Mouse (Mus musculus) stomach, embryonic 15.5 days (tissue): Measurements from ENCODE around the gene 2610528J11Rik. TPM values are rescaled to one million over a fixed set of nuclear protein-coding genes. Genes with fewer than 3 reads are reported as not detected.
A peak's percentile ranks its signal among the peaks of the same experiment; 100 is the strongest.
"Not testable (repeated sequence)": the region's sequence is repeated elsewhere in the genome, so short reads cannot be mapped to it uniquely, and the experiment has no call there.

ENCODE experiments used
- ATAC-seq: fragments of 200-750 bp; cut with Nextera tagmentation; 2 replicates; pipeline ENCODE4 v1.8.0; 2017; ENCODE audit warnings: low read depth, moderate number of reproducible peaks, moderate TSS enrichment; ENCODE audit not compliant: insufficient read depth, low FRiP score
- H3K27ac ChIP-seq: fragments of 300-500 bp; sonication (generic); 2 replicates; pipeline ENCODE4 v1.5.1; 2015; ENCODE audit warnings: mild to moderate bottlenecking, inconsistent platforms
- H3K27me3 ChIP-seq: fragments of 300-500 bp; sonication (generic); replicated peaks from 2 replicates; pipeline ENCODE4 v1.6.1; 2015; ENCODE audit warnings: inconsistent platforms
- H3K36me3 ChIP-seq: fragments of 300-500 bp; sonication (generic); 2 replicates; pipeline ENCODE4 v1.6.1; 2015; ENCODE audit warnings: inconsistent platforms
- H3K4me1 ChIP-seq: fragments of 300-500 bp; sonication (generic); 2 replicates; pipeline ENCODE4 v1.6.1; 2015; ENCODE audit warnings: inconsistent platforms
- H3K4me2 ChIP-seq: fragments of 300-500 bp; sonication (generic); 2 replicates; pipeline ENCODE4 v1.6.1; 2015; ENCODE audit warnings: mild to moderate bottlenecking, inconsistent platforms
- H3K4me3 ChIP-seq: fragments of 300-500 bp; sonication (generic); replicated peaks from 2 replicates; pipeline ENCODE4 v1.5.1; 2015; ENCODE audit warnings: inconsistent platforms
- H3K9ac ChIP-seq: fragments of 300-500 bp; sonication (generic); 2 replicates; pipeline ENCODE4 v1.6.1; 2015; ENCODE audit warnings: inconsistent platforms
- H3K9me3 ChIP-seq: fragments of 300-500 bp; sonication (generic); 2 replicates; pipeline ENCODE4 v1.6.1; 2016; ENCODE audit warnings: inconsistent platforms
- WGBS: fragments of 180-500 bp; shearing (Covaris S2); methylation state at CpG from one replicate; pipeline ENCODE4 v1.1.7; 2015; 5-methylcytosine and 5-hydroxymethylcytosine counted together
- polyA plus RNA-seq: library from polyadenylated mRNA; unstranded; fragments of >200 nt; fragmentation: Nextera tagmentation; extraction: Ambion mirVana; gene quantifications from 2 replicates; pipeline ENCODE4 v1.2.1, GENCODE M21; 2015

2610528J11Rik gene
- polyA plus RNA-seq: 30.4 and 33.8 TPM in 2 replicates

GRCm38 (mm10) chr4:118526408-118527334 lies at the start of gene 2610528J11Rik:
2610528J11Rik (plus strand) TSS chr4:118526999.
- Histone ChIP-seq H3K36me3 (no peaks in the 10 kb centered on the region), H3K9ac (no peak within 1 kb of the TSS), H3K4me2 (peak within 1 kb of the TSS; percentile 43), H3K27ac (peak within 1 kb of the TSS; percentile 72), H3K27me3 (no peaks in the 10 kb centered on the region), H3K9me3 (no peaks in the 10 kb centered on the region), H3K4me1 (no peaks in the 10 kb centered on the region), H3K4me3 (peak within 1 kb of the TSS; percentile 35)
- 30% methylated on average over 17 of the region's 17 CpGs for WGBS
- peak; percentile 86 for ATAC-seq

GRCm38 (mm10) chr4:118489717-118490132 lies 37.1 kb upstream of the 2610528J11Rik start, which contains the start of gene Tie1:
Tie1 (minus strand) TSS chr4:118490061.
- 0 out of 2 replicates have a peak within 1 kb of the TSS, but pooled peaks have one; percentile 3 for H3K4me3 ChIP-seq

GRCm38 (mm10) chr4:118490461-118490860 lies 36.3 kb upstream of the 2610528J11Rik start:
- Histone ChIP-seq H3K4me1 (no peaks in the 10 kb centered on the region), H3K27ac (no peak overlapping the region), H3K9me3 (no peaks in the 10 kb centered on the region), H3K4me3 (no peak overlapping the region), H3K36me3 (no peaks in the 10 kb centered on the region), H3K27me3 (no peaks in the 10 kb centered on the region), H3K4me2 (no peak overlapping the region), H3K9ac (no peak overlapping the region)
- no peak for ATAC-seq
- WGBS: 73% methylated on average over 10 of the region's 10 CpGs

More at GRCm38 (mm10) chr4:118489717-118490132, 37.1 kb upstream of the 2610528J11Rik start, which contains the start of gene Tie1:
- 63% methylated on average over 8 of the region's 8 CpGs for WGBS
- no peak within 1 kb of the TSS; the same call in 1 of the 2 replicates for H3K4me2 ChIP-seq
- H3K9ac ChIP-seq: no peak within 1 kb of the TSS
- H3K4me1 ChIP-seq: no peaks in the 10 kb centered on the region
- H3K9me3 ChIP-seq: no peaks in the 10 kb centered on the region
- H3K27ac ChIP-seq: no peak within 1 kb of the TSS
- peak; percentile 63; the same call in 1 of the 2 replicates for ATAC-seq
- no peaks in the 10 kb centered on the region for H3K36me3 ChIP-seq
- H3K27me3 ChIP-seq: no peaks in the 10 kb centered on the region

- no peaks in the 10 kb centered on the region for H3K9me3 ChIP-seq
- H3K4me3 ChIP-seq: no peak overlapping the region
- H3K36me3 ChIP-seq: no peaks in the 10 kb centered on the region
- no peak overlapping the region for H3K9ac ChIP-seq
- no peak for ATAC-seq
- WGBS: 42% methylated on average over 6 of the region's 6 CpGs
- no peak overlapping the region for H3K27ac ChIP-seq
- H3K4me2 ChIP-seq: no peak overlapping the region
- no peaks in the 10 kb centered on the region for H3K4me1 ChIP-seq
- no peaks in the 10 kb centered on the region for H3K27me3 ChIP-seq
Observed at GRCm38 (mm10) chr4:118500171-118500724, 26.6 kb upstream of the 2610528J11Rik start.

- Histone ChIP-seq H3K9ac (no peak overlapping the region), H3K27ac (no peak overlapping the region), H3K4me2 (no peak overlapping the region), H3K4me3 (no peak overlapping the region), H3K9me3 (no peaks in the 10 kb centered on the region), H3K4me1 (no peaks in the 10 kb centered on the region), H3K27me3 (no peaks in the 10 kb centered on the region), H3K36me3 (no peaks in the 10 kb centered on the region)
- WGBS: 72% methylated on average over 9 of the region's 9 CpGs
- ATAC-seq: no peak
Observed at GRCm38 (mm10) chr4:118500792-118501191, 26.0 kb upstream of the 2610528J11Rik start.

- WGBS: 39% methylated on average over 3 of the region's 3 CpGs
- H3K4me2 ChIP-seq: no peak overlapping the region
- H3K4me1 ChIP-seq: no peaks in the 10 kb centered on the region
- H3K27me3 ChIP-seq: no peaks in the 10 kb centered on the region
- H3K4me3 ChIP-seq: no peak overlapping the region
- no peaks in the 10 kb centered on the region for H3K9me3 ChIP-seq
- ATAC-seq: no peak
- H3K9ac ChIP-seq: no peak overlapping the region
- no peak overlapping the region for H3K27ac ChIP-seq
- H3K36me3 ChIP-seq: no peaks in the 10 kb centered on the region
Observed at GRCm38 (mm10) chr4:118505551-118505950, 21.2 kb upstream of the 2610528J11Rik start.

GRCm38 (mm10) chr4:118507171-118507570 lies 19.6 kb upstream of the 2610528J11Rik start:
- H3K27ac ChIP-seq, H3K9me3 ChIP-seq, H3K4me2 ChIP-seq, H3K4me1 ChIP-seq, ATAC-seq, H3K36me3 ChIP-seq, H3K9ac ChIP-seq, H3K27me3 ChIP-seq, H3K4me3 ChIP-seq: not testable (repeated sequence)
- WGBS: 81% methylated on average over 1 of the region's 1 CpGs

- no peak overlapping the region for H3K4me3 ChIP-seq
- H3K9ac ChIP-seq: no peak overlapping the region
- no peaks in the 10 kb centered on the region for H3K36me3 ChIP-seq
- H3K27me3 ChIP-seq: no peaks in the 10 kb centered on the region
- H3K4me1 ChIP-seq: no peaks in the 10 kb centered on the region
- H3K9me3 ChIP-seq: no peaks in the 10 kb centered on the region
- WGBS: 28% methylated on average over 6 of the region's 6 CpGs
- no peak for ATAC-seq
- H3K27ac ChIP-seq: no peak overlapping the region
- H3K4me2 ChIP-seq: no peak overlapping the region
Observed at GRCm38 (mm10) chr4:118509050-118509449, 17.7 kb upstream of the 2610528J11Rik start.

GRCm38 (mm10) chr4:118516699-118517496 lies 9.9 kb upstream of the 2610528J11Rik start:
- peak; percentile 74; the same call in 1 of the 2 replicates for ATAC-seq
- Histone ChIP-seq H3K9ac (no peak overlapping the region), H3K4me1 (peaks cover 8% of the 10 kb centered on the region; the same call in 1 of the 2 replicates), H3K9me3 (no peaks in the 10 kb centered on the region), H3K27me3 (no peaks in the 10 kb centered on the region), H3K27ac (peak overlapping the region; percentile 58; the same call in 1 of the 2 replicates), H3K36me3 (no peaks in the 10 kb centered on the region), H3K4me3 (no peak overlapping the region), H3K4me2 (peak overlapping the region; percentile 0; the same call in 1 of the 2 replicates)
- 14% methylated on average over 20 of the region's 20 CpGs for WGBS

- 38% methylated on average over 16 of the region's 16 CpGs for WGBS
- peak; percentile 36; the same call in 1 of the 2 replicates for ATAC-seq
- Histone ChIP-seq H3K4me1 (peaks cover 8% of the 10 kb centered on the region; the same call in 1 of the 2 replicates), H3K27me3 (no peaks in the 10 kb centered on the region), H3K27ac (peak overlapping the region; percentile 65), H3K36me3 (no peaks in the 10 kb centered on the region), H3K9me3 (no peaks in the 10 kb centered on the region), H3K4me2 (peak overlapping the region; percentile 0; the same call in 1 of the 2 replicates), H3K4me3 (no peak overlapping the region), H3K9ac (no peak overlapping the region)
Observed at GRCm38 (mm10) chr4:118517497-118518146, 9.2 kb upstream of the 2610528J11Rik start.

- WGBS: 58% methylated on average over 5 of the region's 5 CpGs
- Histone ChIP-seq H3K27ac (peak overlapping the region; percentile 65), H3K9me3 (no peaks in the 10 kb centered on the region), H3K4me3 (no peak overlapping the region), H3K36me3 (no peaks in the 10 kb centered on the region), H3K4me1 (peaks cover 8% of the 10 kb centered on the region; the same call in 1 of the 2 replicates), H3K9ac (no peak overlapping the region), H3K4me2 (no peak overlapping the region), H3K27me3 (no peaks in the 10 kb centered on the region)
- ATAC-seq: no peak
Observed at GRCm38 (mm10) chr4:118518208-118518607, 8.6 kb upstream of the 2610528J11Rik start.
